Mouse (Mus musculus) liver, embryonic 12.5 days (tissue): ENCODE data around the gene Gpx4. TPM values are rescaled to one million over a fixed set of nuclear protein-coding genes. Genes with fewer than 3 reads are reported as not detected.
A peak's percentile ranks its signal among the peaks of the same experiment; 100 is the strongest.
"Not testable (repeated sequence)": the region's sequence is repeated elsewhere in the genome, so short reads cannot be mapped to it uniquely, and the experiment has no call there.

Experiments
- ATAC-seq: fragments of 200-750 bp; cut with Nextera tagmentation; 2 replicates; pipeline ENCODE4 v1.8.0; 2017; ENCODE audit warnings: moderate number of reproducible peaks, mild to moderate bottlenecking, moderate library complexity
- H3K27ac ChIP-seq: fragments of 300-500 bp; sonication (generic); 2 replicates; pipeline ENCODE4 v1.5.1; 2016; ENCODE audit warnings: mild to moderate bottlenecking
- H3K27me3 ChIP-seq: fragments of 300-500 bp; sonication (generic); replicated peaks from 2 replicates; pipeline ENCODE4 v1.6.1; 2016; ENCODE audit warnings: mild to moderate bottlenecking, moderate library complexity
- H3K36me3 ChIP-seq: fragments of 300-500 bp; sonication (generic); 2 replicates; pipeline ENCODE4 v1.6.1; 2016; ENCODE audit warnings: mild to moderate bottlenecking, moderate library complexity
- H3K4me1 ChIP-seq: fragments of 300-500 bp; sonication (generic); 2 replicates; pipeline ENCODE4 v1.6.1; 2016
- H3K4me2 ChIP-seq: fragments of 300-500 bp; sonication (generic); 2 replicates; pipeline ENCODE4 v1.6.1; 2016; ENCODE audit warnings: mild to moderate bottlenecking, moderate library complexity
- H3K4me3 ChIP-seq: fragments of 300-500 bp; sonication (generic); 2 replicates; pipeline ENCODE4 v1.5.1; 2016; ENCODE audit warnings: mild to moderate bottlenecking, moderate library complexity
- H3K9ac ChIP-seq: fragments of 300-500 bp; sonication (generic); 2 replicates; pipeline ENCODE4 v1.6.1; 2016; ENCODE audit warnings: mild to moderate bottlenecking, moderate library complexity
- H3K9me3 ChIP-seq: fragments of 300-500 bp; sonication (generic); replicated peaks from 2 replicates; pipeline ENCODE4 v1.6.1; 2016; ENCODE audit warnings: mild to moderate bottlenecking, moderate library complexity
- whole genome bisulfite sequencing: fragments of 180-500 bp; shearing (Covaris S2); methylation state at CpG from one replicate; pipeline ENCODE4 v1.1.7; 2016; ENCODE audit not compliant: insufficient replicate concordance; 5-methylcytosine and 5-hydroxymethylcytosine counted together
- polyA plus RNA-seq: library from polyadenylated mRNA; unstranded; fragments of >200 nt; fragmentation: Nextera tagmentation; extraction: Ambion mirVana; gene quantifications from 2 replicates; pipeline ENCODE4 v1.2.1, GENCODE M21; 2016

Gpx4 gene
- polyA plus RNA-seq, 1 experiment from 2014 or later = 685 TPM

- no peak for ATAC-seq
- Histone ChIP-seq H3K4me1 (peaks cover 84% of the 10 kb centered on the region), H3K4me3 (no peak overlapping the region), H3K9me3 (no peaks in the 10 kb centered on the region), H3K27me3 (no peaks in the 10 kb centered on the region), H3K9ac (peak overlapping the region; percentile 50), H3K27ac (peak overlapping the region; percentile 92), H3K4me2 (peak overlapping the region; percentile 95), H3K36me3 (peaks cover 18% of the 10 kb centered on the region)
- WGBS = 35% methylated on average over 13 of the region's 14 CpGs
These were observed 4.8 kb downstream of the Gpx4 start for GRCm38 (mm10) chr10:80051618-80052373.

- peak overlapping the region; percentile 95 for H3K4me2 ChIP-seq
- H3K36me3 ChIP-seq = peaks cover 24% of the 10 kb centered on the region
- ATAC-seq = no peak
- H3K27me3 ChIP-seq = no peaks in the 10 kb centered on the region
- H3K9ac ChIP-seq = peak overlapping the region; percentile 62; the same call in 1 of the 2 replicates
- peak overlapping the region; percentile 92 for H3K27ac ChIP-seq
- WGBS = 76% methylated on average over 5 of the region's 5 CpGs
- H3K4me1 ChIP-seq = peaks cover 80% of the 10 kb centered on the region
- H3K4me3 ChIP-seq = no peak overlapping the region
- no peaks in the 10 kb centered on the region for H3K9me3 ChIP-seq
These were observed 5.4 kb downstream of the Gpx4 start for GRCm38 (mm10) chr10:80052374-80052764.

- H3K4me1 ChIP-seq = peaks cover 70% of the 10 kb centered on the region
These were observed 6.4 kb downstream of the Gpx4 start for GRCm38 (mm10) chr10:80053259-80053780.

GRCm38 (mm10) chr10:80053831-80054815, 7.2 kb downstream of the Gpx4 start:
- ATAC-seq = peak; percentile 48
- Histone ChIP-seq H3K9ac (peak overlapping the region; percentile 100), H3K27me3 (no peaks in the 10 kb centered on the region), H3K4me3 (peak overlapping the region; percentile 94), H3K4me2 (peak overlapping the region; percentile 95), H3K4me1 (peaks cover 62% of the 10 kb centered on the region), H3K9me3 (no peaks in the 10 kb centered on the region), H3K36me3 (peaks cover 41% of the 10 kb centered on the region), H3K27ac (peak overlapping the region; percentile 99)
- under 1% methylated on average over 77 of the region's 77 CpGs for WGBS

More at GRCm38 (mm10) chr10:80053259-80053780, 6.4 kb downstream of the Gpx4 start:
- peak overlapping the region; percentile 95 for H3K4me2 ChIP-seq
- no peaks in the 10 kb centered on the region for H3K27me3 ChIP-seq
- H3K4me3 ChIP-seq = peak overlapping the region; percentile 94
- H3K9me3 ChIP-seq = no peaks in the 10 kb centered on the region
- ATAC-seq = peak; percentile 90
- under 1% methylated on average over 47 of the region's 47 CpGs for WGBS
- peak overlapping the region; percentile 99 for H3K27ac ChIP-seq
- H3K9ac ChIP-seq = peak overlapping the region; percentile 100
- peaks cover 33% of the 10 kb centered on the region for H3K36me3 ChIP-seq

- not testable (repeated sequence) for H3K9me3 ChIP-seq, H3K27me3 ChIP-seq, ATAC-seq
- peak overlapping the region; percentile 94 for H3K4me3 ChIP-seq
- peaks cover 49% of the 10 kb centered on the region for H3K36me3 ChIP-seq
- H3K4me2 ChIP-seq = peak overlapping the region; percentile 95
- H3K27ac ChIP-seq = peak overlapping the region; percentile 99
- H3K9ac ChIP-seq = peak overlapping the region; percentile 100
- peaks cover 57% of the 10 kb centered on the region for H3K4me1 ChIP-seq
- 15% methylated on average over 3 of the region's 3 CpGs for WGBS
These were observed 7.9 kb downstream of the Gpx4 start for GRCm38 (mm10) chr10:80054911-80055310.

GRCm38 (mm10) chr10:80055364-80055763, 8.4 kb downstream of the Gpx4 start:
- H3K9me3 ChIP-seq = no peaks in the 10 kb centered on the region
- peaks cover 52% of the 10 kb centered on the region for H3K4me1 ChIP-seq
- ATAC-seq = no peak
- WGBS = 74% methylated on average over 5 of the region's 5 CpGs
- peak overlapping the region; percentile 94 for H3K4me3 ChIP-seq
- peak overlapping the region; percentile 99 for H3K27ac ChIP-seq
- peaks cover 54% of the 10 kb centered on the region for H3K36me3 ChIP-seq
- H3K27me3 ChIP-seq = no peaks in the 10 kb centered on the region
- peak overlapping the region; percentile 95 for H3K4me2 ChIP-seq
- peak overlapping the region; percentile 100 for H3K9ac ChIP-seq

GRCm38 (mm10) chr10:80055891-80056290, 8.9 kb downstream of the Gpx4 start:
- peak overlapping the region; percentile 94; the same call in 1 of the 2 replicates for H3K4me3 ChIP-seq
- H3K27ac ChIP-seq = peak overlapping the region; percentile 99
- H3K36me3 ChIP-seq = peaks cover 59% of the 10 kb centered on the region
- H3K9ac ChIP-seq = peak overlapping the region; percentile 100
- H3K4me1 ChIP-seq = peaks cover 47% of the 10 kb centered on the region
- H3K4me2 ChIP-seq = peak overlapping the region; percentile 95
- 46% methylated on average over 9 of the region's 10 CpGs for WGBS
- no peaks in the 10 kb centered on the region for H3K27me3 ChIP-seq
- no peak for ATAC-seq
- no peaks in the 10 kb centered on the region for H3K9me3 ChIP-seq

GRCm38 (mm10) chr10:80056506-80056905, 9.5 kb downstream of the Gpx4 start:
- H3K4me3 ChIP-seq = no peak overlapping the region
- ATAC-seq = no peak
- H3K4me2 ChIP-seq = no peak overlapping the region
- H3K27me3 ChIP-seq = no peaks in the 10 kb centered on the region
- peaks cover 41% of the 10 kb centered on the region for H3K4me1 ChIP-seq
- H3K27ac ChIP-seq = peak overlapping the region; percentile 64; the same call in 1 of the 2 replicates
- H3K9me3 ChIP-seq = no peaks in the 10 kb centered on the region
- WGBS = 91% methylated on average over 4 of the region's 4 CpGs
- H3K9ac ChIP-seq = no peak overlapping the region
- H3K36me3 ChIP-seq = peaks cover 65% of the 10 kb centered on the region

GRCm38 (mm10) chr10:80056976-80057682, 10.2 kb downstream of the Gpx4 start:
- peaks cover 71% of the 10 kb centered on the region for H3K36me3 ChIP-seq

GRCm38 (mm10) chr10:80057683-80058326, 10.8 kb downstream of the Gpx4 start:
- H3K27me3 ChIP-seq = no peaks in the 10 kb centered on the region

More at GRCm38 (mm10) chr10:80056976-80057682, 10.2 kb downstream of the Gpx4 start:
- Histone ChIP-seq H3K27ac (peak overlapping the region; percentile 64; the same call in 1 of the 2 replicates), H3K9me3 (no peaks in the 10 kb centered on the region), H3K4me2 (no peak overlapping the region), H3K27me3 (no peaks in the 10 kb centered on the region), H3K9ac (no peak overlapping the region), H3K4me3 (no peak overlapping the region), H3K4me1 (peaks cover 35% of the 10 kb centered on the region)
- 89% methylated on average over 27 of the region's 27 CpGs for WGBS
- no peak for ATAC-seq

GRCm38 (mm10) chr10:80063104-80063503, 16.1 kb downstream of the Gpx4 start:
- Histone ChIP-seq H3K36me3 (peaks cover 93% of the 10 kb centered on the region), H3K4me2 (no peak overlapping the region), H3K27me3 (no peaks in the 10 kb centered on the region), H3K4me1 (peaks cover 5% of the 10 kb centered on the region), H3K9me3 (no peaks in the 10 kb centered on the region), H3K27ac (no peak overlapping the region), H3K9ac (no peak overlapping the region), H3K4me3 (no peak overlapping the region)
- WGBS = 85% methylated on average over 5 of the region's 5 CpGs
- no peak for ATAC-seq

More at GRCm38 (mm10) chr10:80057683-80058326, 10.8 kb downstream of the Gpx4 start:
- no peak overlapping the region for H3K4me2 ChIP-seq
- H3K9ac ChIP-seq = no peak overlapping the region
- no peaks in the 10 kb centered on the region for H3K9me3 ChIP-seq
- 83% methylated on average over 30 of the region's 30 CpGs for WGBS
- no peak overlapping the region; the same call in 1 of the 2 replicates for H3K27ac ChIP-seq
- H3K36me3 ChIP-seq = peaks cover 78% of the 10 kb centered on the region
- no peak for ATAC-seq
- H3K4me1 ChIP-seq = peaks cover 28% of the 10 kb centered on the region
- no peak overlapping the region for H3K4me3 ChIP-seq
